Mouse (Mus musculus): Measurements from ENCODE around the gene Syt5. TPM values are rescaled to one million over a fixed set of nuclear protein-coding genes. Genes with fewer than 3 reads are reported as not detected.
A peak's percentile ranks its signal among the peaks of the same experiment; 100 is the strongest.

The Syt5 gene
- polyA plus RNA-seq, 1 experiment from 2014 or later = 79.9 TPM

GRCm38 (mm10) chr7:4515853-4516252 is 31.5 kb downstream of the Syt5 start:
- H3K36me3 ChIP-seq (ENCODE audit: control insufficient read depth, insufficient read depth, low read length) = no peaks in the 10 kb centered on the region
- no peak overlapping the region for H3K4me3 ChIP-seq (ENCODE audit: low read depth, low read length)
- no peak for ATAC-seq (ENCODE audit: low read depth)
- WGBS = 53% methylated on average over 6 of the region's 6 CpGs
- no peaks in the 10 kb centered on the region for H3K4me1 ChIP-seq (ENCODE audit: control insufficient read depth, insufficient read depth, low read length)
- no peak overlapping the region for H3K9ac ChIP-seq (replicated peaks; ENCODE audit: low read depth, low read length)
- H3K27ac ChIP-seq (ENCODE audit: low read depth, low read length) = no peak overlapping the region
- H3K9me3 ChIP-seq (ENCODE audit: control insufficient read depth, low read length) = no peaks in the 10 kb centered on the region
- H3K4me2 ChIP-seq (ENCODE audit: low read depth, low read length) = no peak overlapping the region
- no peaks in the 10 kb centered on the region for H3K27me3 ChIP-seq (ENCODE audit: control insufficient read depth, insufficient read depth, low read length)

GRCm38 (mm10) chr7:4513829-4514712 is 33.3 kb downstream of the Syt5 start:
- WGBS = 58% methylated on average over 6 of the region's 6 CpGs
- no peaks in the 10 kb centered on the region for H3K9me3 ChIP-seq (ENCODE audit: control insufficient read depth, low read length)
- ATAC-seq (ENCODE audit: low read depth) = peak; percentile 12; the same call in 1 of the 2 replicates
- H3K36me3 ChIP-seq (ENCODE audit: control insufficient read depth, insufficient read depth, low read length) = no peaks in the 10 kb centered on the region
- H3K4me3 ChIP-seq (ENCODE audit: low read depth, low read length) = no peak overlapping the region
- no peak overlapping the region for H3K27ac ChIP-seq (ENCODE audit: low read depth, low read length)
- H3K4me1 ChIP-seq (ENCODE audit: control insufficient read depth, insufficient read depth, low read length) = no peaks in the 10 kb centered on the region
- no peak overlapping the region for H3K9ac ChIP-seq (replicated peaks; ENCODE audit: low read depth, low read length)
- H3K4me2 ChIP-seq (ENCODE audit: low read depth, low read length) = no peak overlapping the region
- no peaks in the 10 kb centered on the region for H3K27me3 ChIP-seq (ENCODE audit: control insufficient read depth, insufficient read depth, low read length)

- H3K4me2 ChIP-seq (ENCODE audit: low read depth, low read length) = no peak overlapping the region
- H3K4me1 ChIP-seq (ENCODE audit: control insufficient read depth, insufficient read depth, low read length) = no peaks in the 10 kb centered on the region
- H3K4me3 ChIP-seq (ENCODE audit: low read depth, low read length) = no peak overlapping the region
- H3K27ac ChIP-seq (ENCODE audit: low read depth, low read length) = no peak overlapping the region
- no peak for ATAC-seq (ENCODE audit: low read depth)
- no peaks in the 10 kb centered on the region for H3K9me3 ChIP-seq (ENCODE audit: control insufficient read depth, low read length)
- H3K9ac ChIP-seq (replicated peaks; ENCODE audit: low read depth, low read length) = no peak overlapping the region
- H3K36me3 ChIP-seq (ENCODE audit: control insufficient read depth, insufficient read depth, low read length) = no peaks in the 10 kb centered on the region
- H3K27me3 ChIP-seq (ENCODE audit: control insufficient read depth, insufficient read depth, low read length) = no peaks in the 10 kb centered on the region
- WGBS = 31% methylated on average over 13 of the region's 13 CpGs
Observed at GRCm38 (mm10) chr7:4513236-4513635, 34.1 kb downstream of the Syt5 start.

GRCm38 (mm10) chr7:4511489-4512224 is 35.7 kb downstream of the Syt5 start:
- H3K9me3 ChIP-seq (ENCODE audit: control insufficient read depth, low read length) = no peaks in the 10 kb centered on the region
- H3K9ac ChIP-seq (replicated peaks; ENCODE audit: low read depth, low read length) = no peak overlapping the region
- H3K36me3 ChIP-seq (ENCODE audit: control insufficient read depth, insufficient read depth, low read length) = no peaks in the 10 kb centered on the region
- 85% methylated on average over 8 of the region's 8 CpGs for WGBS
- H3K4me1 ChIP-seq (ENCODE audit: control insufficient read depth, insufficient read depth, low read length) = no peaks in the 10 kb centered on the region
- H3K27me3 ChIP-seq (ENCODE audit: control insufficient read depth, insufficient read depth, low read length) = no peaks in the 10 kb centered on the region
- H3K4me3 ChIP-seq (ENCODE audit: low read depth, low read length) = no peak overlapping the region
- no peak overlapping the region for H3K27ac ChIP-seq (ENCODE audit: low read depth, low read length)
- no peak overlapping the region for H3K4me2 ChIP-seq (ENCODE audit: low read depth, low read length)
- ATAC-seq (ENCODE audit: low read depth) = no peak

- no peak overlapping the region for H3K4me2 ChIP-seq (ENCODE audit: low read depth, low read length)
- H3K36me3 ChIP-seq (ENCODE audit: control insufficient read depth, insufficient read depth, low read length) = no peaks in the 10 kb centered on the region
Observed at GRCm38 (mm10) chr7:4509863-4510608, 37.3 kb downstream of the Syt5 start.

GRCm38 (mm10) chr7:4508739-4509116 is 38.6 kb downstream of the Syt5 start:
- Histone ChIP-seq H3K4me3 (ENCODE audit: low read depth, low read length) (no peak overlapping the region), H3K36me3 (ENCODE audit: control insufficient read depth, insufficient read depth, low read length) (no peaks in the 10 kb centered on the region)
- 94% methylated on average over 8 of the region's 8 CpGs for WGBS

More at GRCm38 (mm10) chr7:4509863-4510608, 37.3 kb downstream of the Syt5 start:
- Histone ChIP-seq H3K9me3 (ENCODE audit: control insufficient read depth, low read length) (no peaks in the 10 kb centered on the region), H3K4me3 (ENCODE audit: low read depth, low read length) (no peak overlapping the region), H3K9ac (replicated peaks; ENCODE audit: low read depth, low read length) (no peak overlapping the region), H3K27ac (ENCODE audit: low read depth, low read length) (no peak overlapping the region), H3K27me3 (ENCODE audit: control insufficient read depth, insufficient read depth, low read length) (no peaks in the 10 kb centered on the region), H3K4me1 (ENCODE audit: control insufficient read depth, insufficient read depth, low read length) (no peaks in the 10 kb centered on the region)
- 15% methylated on average over 24 of the region's 24 CpGs for WGBS
- peak; percentile 44; the same call in 1 of the 2 replicates for ATAC-seq (ENCODE audit: low read depth)

GRCm38 (mm10) chr7:4508062-4508738 is 39.1 kb downstream of the Syt5 start:
- no peak overlapping the region for H3K4me2 ChIP-seq (ENCODE audit: low read depth, low read length)
- H3K4me1 ChIP-seq (ENCODE audit: control insufficient read depth, insufficient read depth, low read length) = no peaks in the 10 kb centered on the region
- 78% methylated on average over 32 of the region's 32 CpGs for WGBS
- no peak overlapping the region for H3K27ac ChIP-seq (ENCODE audit: low read depth, low read length)
- H3K27me3 ChIP-seq (ENCODE audit: control insufficient read depth, insufficient read depth, low read length) = no peaks in the 10 kb centered on the region
- H3K36me3 ChIP-seq (ENCODE audit: control insufficient read depth, insufficient read depth, low read length) = no peaks in the 10 kb centered on the region
- no peak for ATAC-seq (ENCODE audit: low read depth)
- no peak overlapping the region for H3K4me3 ChIP-seq (ENCODE audit: low read depth, low read length)
- H3K9ac ChIP-seq (replicated peaks; ENCODE audit: low read depth, low read length) = no peak overlapping the region
- no peaks in the 10 kb centered on the region for H3K9me3 ChIP-seq (ENCODE audit: control insufficient read depth, low read length)

More at GRCm38 (mm10) chr7:4508739-4509116, 38.6 kb downstream of the Syt5 start:
- Histone ChIP-seq H3K27me3 (ENCODE audit: control insufficient read depth, insufficient read depth, low read length) (no peaks in the 10 kb centered on the region), H3K9ac (replicated peaks; ENCODE audit: low read depth, low read length) (no peak overlapping the region), H3K9me3 (ENCODE audit: control insufficient read depth, low read length) (no peaks in the 10 kb centered on the region), H3K4me2 (ENCODE audit: low read depth, low read length) (no peak overlapping the region), H3K27ac (ENCODE audit: low read depth, low read length) (no peak overlapping the region), H3K4me1 (ENCODE audit: control insufficient read depth, insufficient read depth, low read length) (no peaks in the 10 kb centered on the region)
- ATAC-seq (ENCODE audit: low read depth) = no peak

GRCm38 (mm10) chr7:4507220-4507619 is 40.1 kb downstream of the Syt5 start:
- 64% methylated on average over 3 of the region's 4 CpGs for WGBS
- ATAC-seq (ENCODE audit: low read depth) = no peak
- Histone ChIP-seq H3K4me3 (ENCODE audit: low read depth, low read length) (no peak overlapping the region), H3K9me3 (ENCODE audit: control insufficient read depth, low read length) (no peaks in the 10 kb centered on the region), H3K9ac (replicated peaks; ENCODE audit: low read depth, low read length) (no peak overlapping the region), H3K27ac (ENCODE audit: low read depth, low read length) (no peak overlapping the region), H3K4me2 (ENCODE audit: low read depth, low read length) (no peak overlapping the region), H3K4me1 (ENCODE audit: control insufficient read depth, insufficient read depth, low read length) (no peaks in the 10 kb centered on the region), H3K27me3 (ENCODE audit: control insufficient read depth, insufficient read depth, low read length) (no peaks in the 10 kb centered on the region), H3K36me3 (ENCODE audit: control insufficient read depth, insufficient read depth, low read length) (no peaks in the 10 kb centered on the region)
